Mouse (Mus musculus) midbrain, embryonic 11.5 days (tissue): Measurements from ENCODE around the gene Cdkl3. TPM values are rescaled to one million over a fixed set of nuclear protein-coding genes. Genes with fewer than 3 reads are reported as not detected.

ENCODE experiments used
- ATAC-seq: fragments of 200-750 bp; cut with Nextera tagmentation; 2 replicates; pipeline ENCODE4 v1.8.0; 2017; ENCODE audit warnings: moderate TSS enrichment, moderate library complexity; ENCODE audit not compliant: low FRiP score
- DNase-seq: peaks from one replicate; pipeline ENCODE4 v3.0.0; 2015; ENCODE audit warnings: low spot score; ENCODE audit errors: missing footprints
- H3K27ac ChIP-seq: fragments of 300-500 bp; sonication (generic); 2 replicates; pipeline ENCODE4 v1.5.1; 2014; ENCODE audit warnings: low read depth, low read length
- H3K27me3 ChIP-seq: fragments of 300-500 bp; sonication (generic); 2 replicates; pipeline ENCODE4 v1.6.1; 2014; ENCODE audit warnings: mild to moderate bottlenecking, low read length, moderate library complexity, mixed read lengths; ENCODE audit not compliant: control insufficient read depth, insufficient read depth
- H3K36me3 ChIP-seq: fragments of 300-500 bp; sonication (generic); 2 replicates; pipeline ENCODE4 v1.6.1; 2014; ENCODE audit warnings: mild to moderate bottlenecking, low read length, moderate library complexity, mixed read lengths; ENCODE audit not compliant: control insufficient read depth, insufficient read depth
- H3K4me1 ChIP-seq: fragments of 300-500 bp; sonication (generic); 2 replicates; pipeline ENCODE4 v1.6.1; 2014; ENCODE audit warnings: low read length; ENCODE audit not compliant: control insufficient read depth, insufficient read depth
- H3K4me2 ChIP-seq: fragments of 300-500 bp; sonication (generic); 2 replicates; pipeline ENCODE4 v1.6.1; 2014; ENCODE audit warnings: mild to moderate bottlenecking, moderate library complexity
- H3K4me3 ChIP-seq: fragments of 300-500 bp; sonication (generic); 2 replicates; pipeline ENCODE4 v1.5.1; 2014; ENCODE audit warnings: low read depth, low read length
- H3K9ac ChIP-seq: fragments of 300-500 bp; sonication (generic); 2 replicates; pipeline ENCODE4 v1.6.1; 2014; ENCODE audit warnings: low read length
- H3K9me3 ChIP-seq: fragments of 300-500 bp; sonication (generic); 2 replicates; pipeline ENCODE4 v1.6.1; 2016; ENCODE audit warnings: low read length; ENCODE audit not compliant: control insufficient read depth
- WGBS: fragments of 180-500 bp; shearing (Covaris S2); extraction: QIAGEN DNeasy Blood & Tissue Kit; methylation state at CpG from one replicate; pipeline ENCODE4 v1.1.7; 2014; 5-methylcytosine and 5-hydroxymethylcytosine counted together
- polyA plus RNA-seq: library from polyadenylated mRNA; unstranded; fragments of >200 nt; fragmentation: Nextera tagmentation; extraction: Ambion mirVana; gene quantifications from 2 replicates; pipeline ENCODE4 v1.2.1, GENCODE M21; 2014

The Cdkl3 gene
- polyA plus RNA-seq, 1 experiment from 2014 or later: 11.0 TPM

- Histone ChIP-seq H3K4me2 (no peak overlapping the region), H3K9me3 (no peaks in the 10 kb centered on the region), H3K4me1 (peaks cover 6% of the 10 kb centered on the region), H3K27ac (no peak overlapping the region), H3K9ac (no peak overlapping the region), H3K27me3 (no peaks in the 10 kb centered on the region), H3K4me3 (no peak overlapping the region), H3K36me3 (no peaks in the 10 kb centered on the region)
- DNase-seq: no peak
- ATAC-seq: no peak
- 87% methylated on average over 4 of the region's 4 CpGs for WGBS
These were observed 73.9 kb downstream of the Cdkl3 start for GRCm38 (mm10) chr11:52077939-52078338.

- H3K4me2 ChIP-seq: no peak overlapping the region
- H3K36me3 ChIP-seq: no peaks in the 10 kb centered on the region
- no peak overlapping the region for H3K27ac ChIP-seq
- H3K9ac ChIP-seq: no peak overlapping the region
- no peak overlapping the region for H3K4me3 ChIP-seq
- no peaks in the 10 kb centered on the region for H3K9me3 ChIP-seq
- H3K4me1 ChIP-seq: peaks cover 6% of the 10 kb centered on the region
- 10% methylated on average over 5 of the region's 5 CpGs for WGBS
- ATAC-seq (peak; percentile 78), DNase-seq (peak; percentile 90)
- no peaks in the 10 kb centered on the region for H3K27me3 ChIP-seq
These were observed 76.0 kb downstream of the Cdkl3 start for GRCm38 (mm10) chr11:52079978-52080377.

GRCm38 (mm10) chr11:52080656-52081055, 76.6 kb downstream of the Cdkl3 start:
- H3K9ac ChIP-seq: no peak overlapping the region
- no peak overlapping the region for H3K4me2 ChIP-seq
- H3K27ac ChIP-seq: no peak overlapping the region
- DNase-seq (no peak), ATAC-seq (no peak)
- no peak overlapping the region for H3K4me3 ChIP-seq
- no peaks in the 10 kb centered on the region for H3K27me3 ChIP-seq
- H3K36me3 ChIP-seq: no peaks in the 10 kb centered on the region
- no peaks in the 10 kb centered on the region for H3K9me3 ChIP-seq
- WGBS: 91% methylated on average over 2 of the region's 2 CpGs
- H3K4me1 ChIP-seq: peaks cover 6% of the 10 kb centered on the region

DNA sequence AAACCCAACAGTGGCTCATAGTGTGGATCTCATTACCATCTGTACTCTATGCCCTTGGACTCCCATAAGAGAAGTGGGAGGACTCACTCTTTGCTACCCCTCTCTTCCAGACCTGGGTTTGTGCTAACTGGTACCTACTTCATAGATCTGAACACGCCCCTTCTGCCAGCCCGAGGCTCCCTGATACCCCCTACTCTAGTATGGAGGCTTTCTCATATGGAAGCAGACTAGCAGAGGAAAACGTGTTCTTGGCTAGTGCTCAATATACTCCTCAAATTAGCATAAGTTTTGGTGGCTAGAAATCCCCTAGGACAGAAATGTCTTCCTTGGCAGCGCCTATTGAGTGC, 81.8 kb downstream of the Cdkl3 start:
- peak; percentile 42; the same call in 1 of the 2 replicates for ATAC-seq
- Histone ChIP-seq H3K9ac (no peak overlapping the region), H3K27ac (0 out of 2 replicates have a peak overlapping the region, but pooled peaks have one; percentile 4), H3K4me2 (no peak overlapping the region), H3K9me3 (no peaks in the 10 kb centered on the region), H3K4me3 (no peak overlapping the region), H3K36me3 (no peaks in the 10 kb centered on the region), H3K27me3 (no peaks in the 10 kb centered on the region), H3K4me1 (peaks cover 5% of the 10 kb centered on the region; the same call in 1 of the 2 replicates)
- WGBS: 61% methylated on average over 4 of the region's 4 CpGs
- no peak for DNase-seq

DNA sequence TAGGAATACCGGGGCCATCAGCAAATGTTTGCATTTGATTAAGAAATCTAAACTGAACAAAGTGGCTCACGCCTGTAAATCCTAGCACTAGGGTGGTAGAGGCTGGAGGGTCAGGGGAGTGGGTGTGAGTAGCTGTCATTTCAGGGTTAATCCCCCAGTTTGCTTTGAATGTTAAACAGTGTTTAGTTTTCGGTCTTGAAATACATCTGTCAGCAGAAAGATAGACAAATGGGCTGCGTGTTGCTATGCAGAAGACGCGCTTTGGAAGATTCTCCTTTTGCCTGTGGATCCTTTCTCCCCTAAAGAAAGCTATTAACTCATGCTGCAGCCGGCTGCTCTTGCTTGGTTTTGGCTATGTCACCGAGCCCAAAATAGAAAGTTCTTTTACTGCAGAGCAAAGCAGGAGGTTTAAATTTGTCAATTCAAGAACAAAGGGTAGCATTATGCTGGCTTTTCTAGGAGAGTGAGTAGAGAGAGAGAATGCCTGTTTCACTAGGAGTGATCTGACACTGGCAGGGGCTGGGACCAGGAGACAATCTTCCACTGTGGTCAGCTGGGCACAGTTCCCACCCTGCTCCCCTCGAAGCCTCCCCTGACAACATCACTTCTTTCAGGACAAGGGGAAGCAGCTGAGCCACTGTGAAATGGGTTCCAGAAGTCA, 82.3 kb downstream of the Cdkl3 start:
- Histone ChIP-seq H3K36me3 (no peaks in the 10 kb centered on the region), H3K9ac (no peak overlapping the region), H3K27me3 (no peaks in the 10 kb centered on the region), H3K27ac (peak overlapping the region; percentile 45), H3K4me2 (no peak overlapping the region), H3K9me3 (no peaks in the 10 kb centered on the region), H3K4me1 (peaks cover 5% of the 10 kb centered on the region; the same call in 1 of the 2 replicates), H3K4me3 (no peak overlapping the region)
- 45% methylated on average over 9 of the region's 9 CpGs for WGBS
- DNase-seq (no peak), ATAC-seq (peak; percentile 78)

DNA sequence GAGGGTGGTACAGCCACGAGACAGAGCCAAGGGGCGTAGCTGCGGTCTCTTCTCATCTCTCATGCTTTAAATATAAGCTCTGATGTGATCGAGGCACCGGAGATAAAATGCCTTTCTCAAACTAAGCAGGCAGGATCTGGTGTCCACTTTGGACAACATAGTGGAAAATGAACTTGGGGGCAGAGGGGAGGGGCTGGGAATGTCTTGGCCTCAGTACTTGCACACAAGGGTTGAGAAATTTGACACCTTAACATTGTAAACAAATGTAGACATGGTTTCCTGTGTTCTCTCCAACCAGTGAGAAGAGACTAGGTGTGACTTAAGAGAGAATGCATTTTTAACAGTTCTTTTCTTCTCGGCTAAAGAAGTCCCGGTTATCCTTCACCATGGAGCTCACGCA, 85.3 kb downstream of the Cdkl3 start:
- Histone ChIP-seq H3K4me3 (no peak overlapping the region), H3K27me3 (no peaks in the 10 kb centered on the region), H3K9me3 (no peaks in the 10 kb centered on the region), H3K27ac (no peak overlapping the region), H3K9ac (no peak overlapping the region), H3K36me3 (no peaks in the 10 kb centered on the region), H3K4me2 (no peak overlapping the region), H3K4me1 (peaks cover 5% of the 10 kb centered on the region; the same call in 1 of the 2 replicates)
- no peak for ATAC-seq
- WGBS: 76% methylated on average over 8 of the region's 8 CpGs
- DNase-seq: no peak

DNA sequence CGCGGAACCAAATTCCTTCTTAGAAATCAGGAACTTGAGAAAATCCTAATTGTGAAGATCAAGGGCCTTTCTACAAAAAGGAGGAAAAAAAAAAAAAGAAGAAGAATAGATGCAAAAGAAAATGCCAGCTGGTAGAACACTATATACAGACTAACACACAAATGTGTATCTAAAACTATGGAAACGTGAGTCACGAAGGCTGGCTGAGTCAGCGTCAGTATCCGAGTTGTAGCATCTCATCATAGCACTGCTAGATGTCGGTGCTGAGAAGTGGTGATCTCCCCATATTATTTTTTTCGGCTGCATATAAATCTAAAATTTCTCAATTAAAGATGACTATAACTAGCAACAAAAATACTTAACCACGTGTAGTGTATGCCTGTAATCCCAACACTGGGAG, 87.2 kb downstream of the Cdkl3 start:
- DNase-seq: no peak
- no peak overlapping the region for H3K9ac ChIP-seq
- 91% methylated on average over 9 of the region's 9 CpGs for WGBS

DNA sequence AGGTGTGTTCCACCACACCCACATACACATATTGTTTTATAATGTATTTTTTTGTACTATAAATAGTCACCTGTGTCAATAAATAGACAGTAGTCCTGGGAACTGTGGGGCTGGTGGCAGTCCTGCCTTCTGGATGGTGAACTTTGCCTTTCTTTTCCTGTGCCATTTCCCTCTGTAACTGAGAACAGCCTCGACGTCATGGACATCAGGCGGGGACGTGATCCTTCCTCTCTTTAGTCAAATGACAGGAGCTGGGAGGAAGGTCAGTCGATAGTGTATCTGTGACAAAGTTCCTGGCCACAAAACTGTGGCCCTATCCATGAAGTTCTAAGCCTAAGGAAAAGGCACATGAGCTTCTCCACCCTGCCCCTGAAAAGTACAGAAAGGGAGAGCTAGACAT, 90.5 kb downstream of the Cdkl3 start:
- H3K4me2 ChIP-seq: no peak overlapping the region
- H3K9me3 ChIP-seq: no peaks in the 10 kb centered on the region
- no peak overlapping the region for H3K9ac ChIP-seq
- DNase-seq (no peak), ATAC-seq (no peak)
- no peaks in the 10 kb centered on the region for H3K36me3 ChIP-seq
- H3K4me1 ChIP-seq: peaks cover 4% of the 10 kb centered on the region; the same call in 1 of the 2 replicates
- WGBS: 74% methylated on average over 5 of the region's 5 CpGs
- H3K27ac ChIP-seq: no peak overlapping the region
- H3K4me3 ChIP-seq: no peak overlapping the region
- no peaks in the 10 kb centered on the region for H3K27me3 ChIP-seq

More for the DNA sequence above, 87.2 kb downstream of the Cdkl3 start:
- no peak overlapping the region for H3K4me3 ChIP-seq
- no peaks in the 10 kb centered on the region for H3K9me3 ChIP-seq
- no peaks in the 10 kb centered on the region for H3K36me3 ChIP-seq
- ATAC-seq: no peak
- H3K4me1 ChIP-seq: peaks cover 5% of the 10 kb centered on the region; the same call in 1 of the 2 replicates
- no peaks in the 10 kb centered on the region for H3K27me3 ChIP-seq
- H3K4me2 ChIP-seq: no peak overlapping the region
- H3K27ac ChIP-seq: no peak overlapping the region

DNA sequence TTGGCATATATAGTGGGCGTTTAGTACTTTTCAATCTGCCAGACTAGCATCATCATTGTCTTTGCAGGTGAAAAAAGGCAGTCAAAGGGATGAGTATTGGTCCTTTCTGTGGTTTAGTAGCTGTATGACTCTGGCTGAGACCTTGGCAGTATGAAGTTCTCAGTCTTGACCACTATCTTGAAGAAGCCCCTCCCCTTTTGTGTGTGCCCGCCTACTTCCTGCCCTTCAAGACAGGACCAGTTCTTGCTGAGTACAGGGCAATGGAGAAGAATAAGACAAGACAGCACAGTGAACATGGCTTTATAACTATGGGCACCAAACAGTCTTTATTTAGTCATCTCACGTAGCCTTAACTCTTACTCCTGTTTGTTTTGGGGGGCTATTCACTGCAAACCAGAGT, 93.0 kb downstream of the Cdkl3 start:
- Histone ChIP-seq H3K9me3 (no peaks in the 10 kb centered on the region), H3K4me2 (no peak overlapping the region), H3K4me3 (no peak overlapping the region), H3K36me3 (no peaks in the 10 kb centered on the region), H3K27me3 (no peaks in the 10 kb centered on the region), H3K4me1 (peaks cover 19% of the 10 kb centered on the region), H3K9ac (no peak overlapping the region), H3K27ac (no peak overlapping the region)
- no peak for ATAC-seq
- DNase-seq: no peak
- WGBS: 71% methylated on average over 3 of the region's 3 CpGs
